Comparison of ENCODE assay signal across 7 mouse cellular contexts in the genomic region with DNA sequence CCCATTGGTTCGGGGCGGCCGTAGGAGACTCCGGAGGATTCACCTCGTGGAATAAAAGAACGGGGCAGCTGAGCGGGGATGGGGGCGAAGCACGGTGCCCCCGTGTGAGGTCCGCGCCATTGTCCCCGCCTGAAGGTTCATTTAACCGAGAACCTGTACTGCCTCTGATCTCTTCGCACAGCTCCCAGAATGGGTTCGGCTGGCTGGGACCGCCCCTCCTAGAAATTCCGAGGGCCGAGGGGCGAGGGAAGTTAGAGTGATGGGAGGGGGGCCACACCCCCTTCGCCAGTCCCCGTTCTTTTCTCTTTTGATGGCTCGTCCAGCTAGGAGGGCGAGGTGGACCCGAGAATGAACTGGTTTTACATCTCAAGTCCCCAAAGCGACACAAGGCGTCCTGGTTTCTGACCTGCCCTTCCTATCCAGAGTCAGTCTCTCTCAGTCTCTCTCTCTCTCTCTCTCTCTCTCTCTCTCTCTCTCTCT. TPM values are rescaled to one million over a fixed set of nuclear protein-coding genes. Genes with fewer than 3 reads are reported as not detected.
DNase-seq lines count a peak whose midpoint lies in the region; ATAC-seq and TF ChIP-seq lines count a peak whose summit lies in the region.

No protein-coding gene starts in this region.

- no peak overlapping the region for H3K27ac ChIP-seq in ES-E14 (ENCODE audit: insufficient read depth, low read depth, low read length, poor library complexity, severe bottlenecking)
- no peak overlapping the region for H3K27ac ChIP-seq in midbrain, embryonic 12.5 days (replicated peaks)

- 0 out of 2 replicates have a peak, but pooled peaks cover 2% of the 10 kb centered on the region for H3K9me3 ChIP-seq in E14TG2a.4 (ENCODE audit: low read length)
- no peaks in the 10 kb centered on the region for H3K9me3 ChIP-seq in ES-E14 (ENCODE audit: control insufficient read depth, insufficient read depth, low read depth, low read length)
- H3K9me3 ChIP-seq in midbrain, embryonic 12.5 days: no peaks in the 10 kb centered on the region

- H3K9ac ChIP-seq in ES-E14 (ENCODE audit: insufficient read depth, low read depth, low read length, poor library complexity, severe bottlenecking): no peak overlapping the region
- 0 out of 2 replicates have a peak overlapping the region, but pooled peaks have one; percentile 11 for H3K9ac ChIP-seq in midbrain, embryonic 12.5 days (replicated peaks)

- ATAC-seq in midbrain, embryonic 12.5 days (ENCODE audit: low FRiP score, low read depth): peak; percentile 67

- under 1% methylated on average over 27 of the region's 27 CpGs for WGBS in midbrain, embryonic 12.5 days

- TF ChIP-seq CTCF in E14TG2a.4 (conservative IDR thresholded peaks at IDR 0.05; ENCODE audit: low read length): no peak

- in situ Hi-C loops in ES-E14 (cut with MboI; ENCODE audit: low sequenced_read_pairs in 2 of 2, unreplicated experiment in 2 of 2): loop anchor here (5.0 to 10.0 kb wide), 2 partner anchors 139 to 142 kb away; no protein-coding TSS in a partner anchor

- peak overlapping the region; percentile 71 for H3K4me2 ChIP-seq in midbrain, embryonic 12.5 days (replicated peaks)

- peak; percentile 42 for DNase-seq in ES-E14 (ENCODE audit: low read depth, low spot score)
- peak; percentile 43 for DNase-seq in forelimb bud, embryonic 11.5 days (ENCODE audit: low read depth, low spot score)
- DNase-seq in layer of hippocampus, postnatal 14 days (ENCODE audit: low spot score in 2 of 2): no peak
- DNase-seq in right cerebral cortex, postnatal 4 days: no peak
- no peak for DNase-seq in thymus, postnatal 10 days (ENCODE audit: low spot score in 2 of 2)

- H3K36me3 ChIP-seq in E14TG2a.4 (ENCODE audit: insufficient read depth, low read length) (no peaks in the 10 kb centered on the region), ES-E14 (ENCODE audit: control insufficient read depth, insufficient read depth, low read length, poor library complexity, severe bottlenecking) (no peaks in the 10 kb centered on the region)
- H3K36me3 ChIP-seq in midbrain, embryonic 12.5 days: no peaks in the 10 kb centered on the region

- H3K4me1 ChIP-seq in E14TG2a.4 (replicated peaks; ENCODE audit: low read depth, low read length): peaks cover 47% of the 10 kb centered on the region
- H3K4me1 ChIP-seq in ES-E14 (ENCODE audit: control insufficient read depth in 2 of 2, insufficient read depth in 2 of 2, low read length in 2 of 2, poor library complexity in 1 of 2): 0 out of 4 replicates have a peak, but pooled peaks cover 0 to 3% of the 10 kb centered on the region in 2 experiments
- peaks cover 23% of the 10 kb centered on the region for H3K4me1 ChIP-seq in midbrain, embryonic 12.5 days

- H3K27me3 ChIP-seq in E14TG2a.4 (ENCODE audit: insufficient read depth, low read length): peaks cover 87% of the 10 kb centered on the region
- peaks cover 96% of the 10 kb centered on the region for H3K27me3 ChIP-seq in midbrain, embryonic 12.5 days

- H3K4me3 ChIP-seq in E14TG2a.4 (replicated peaks; ENCODE audit: low read length) (peak overlapping the region; percentile 77), ES-E14 (ENCODE audit: insufficient read depth in 1 of 2, low read depth in 1 of 2, low read length in 2 of 2, poor library complexity in 1 of 2, severe bottlenecking in 1 of 2) (peak overlapping the region; percentile 69 to 70)
- peak overlapping the region; percentile 42 for H3K4me3 ChIP-seq in midbrain, embryonic 12.5 days

TF ChIP-seq in ES-E14, 5 proteins besides CTCF, POLR2A, EP300 and RAD21:
- TF ChIP-seq ZC3H11A (IDR thresholded peaks at IDR 0.05; ENCODE audit: borderline replicate concordance, low read depth, low read length) (no peak), MAFK (IDR thresholded peaks at IDR 0.05; ENCODE audit: insufficient read depth, low read depth, low read length) (no peak), CHD2 (IDR thresholded peaks at IDR 0.05; ENCODE audit: low read depth, low read length) (no peak)

RNA-seq across cellular contexts. Expression of a gene that starts 12.4 kb away (rescaled TPM):
- 5.6 and 8.9 TPM in 2 replicates for total RNA-seq in ES-E14 (2012; rRNA removed)
- 0.87 TPM in 1 of 2 replicates, not detected in the other for polyA plus RNA-seq in midbrain, embryonic 12.5 days (2016; fragmentation: Nextera tagmentation; extraction: Ambion mirVana)
- not detected for total RNA-seq in layer of hippocampus, postnatal 14 days (2021)

Comparison
In these comparisons a context has a peak if more than half of its experiments do, and no peak if none do; other contexts are left out.
1. DNase-seq: peak in ES-E14 (single experiment) and forelimb bud, embryonic 11.5 days (single experiment); none in layer of hippocampus, postnatal 14 days (0 of 2), right cerebral cortex, postnatal 4 days (single experiment) and thymus, postnatal 10 days (0 of 2).
2. Peak in every context shown above with its lines, with median percentiles within 50 percentile points of each other: H3K4me3 ChIP-seq.